Mouse (Mus musculus) myocyte (in vitro differentiated cells): Measurements from ENCODE around the gene Spata31d1a. TPM values are rescaled to one million over a fixed set of nuclear protein-coding genes. Genes with fewer than 3 reads are reported as not detected.

Experiments
- H3K27me3 ChIP-seq: one replicate; pipeline ENCODE4 v1.6.1; 2011; ENCODE audit not compliant: control insufficient read depth, insufficient read depth, insufficient read length
- H3K36me3 ChIP-seq: one replicate; pipeline ENCODE4 v1.6.1; 2011; ENCODE audit not compliant: control insufficient read depth, insufficient read depth
- H3K4me2 ChIP-seq: one replicate; pipeline ENCODE4 v1.6.1; 2011; ENCODE audit warnings: low read depth, control low read depth
- H3K4me3 ChIP-seq: one replicate; pipeline ENCODE4 v1.5.1; 2011; ENCODE audit warnings: mild to moderate bottlenecking, control low read depth, moderate library complexity
- H3K79me2 ChIP-seq: one replicate; pipeline ENCODE4 v1.6.1; 2011; ENCODE audit not compliant: control insufficient read depth, insufficient read depth
- H3ac ChIP-seq: one replicate; pipeline ENCODE4 v1.6.1; 2011; ENCODE audit not compliant: control insufficient read depth, insufficient read length
- CEBPB ChIP-seq: IDR thresholded peaks from 2 replicates; pipeline ENCODE4 v1.6.1; 2011; ENCODE audit warnings: mild to moderate bottlenecking, moderate library complexity; ENCODE audit not compliant: poor library complexity, insufficient read depth, severe bottlenecking
- E2F4 ChIP-seq: IDR thresholded peaks from one replicate; pipeline ENCODE4 v1.6.1; 2011; ENCODE audit warnings: mild to moderate bottlenecking, control low read depth, moderate library complexity; ENCODE audit not compliant: insufficient read depth
- MAX ChIP-seq: IDR thresholded peaks from one replicate; pipeline ENCODE4 v1.6.1; 2011; ENCODE audit warnings: low read depth, mild to moderate bottlenecking, control low read depth
- MYOD1 ChIP-seq, 3 experiments: IDR thresholded peaks; one replicate each; pipeline ENCODE4 v1.6.1; 2011; ENCODE audit warnings: control low read depth in 2 of 3, low read depth in 2 of 3, mild to moderate bottlenecking in 2 of 3, moderate library complexity in 1 of 3; ENCODE audit not compliant: insufficient read length in 2 of 3, control insufficient read depth in 1 of 3
- MYOG ChIP-seq, 3 experiments: IDR thresholded peaks; one replicate each; pipeline ENCODE4 v1.6.1; 2011; ENCODE audit warnings: control low read depth in 2 of 3, low read depth in 2 of 3, mild to moderate bottlenecking in 2 of 3; ENCODE audit not compliant: insufficient read length in 2 of 3, control insufficient read depth in 1 of 3, insufficient read depth in 1 of 3
- POLR2A ChIP-seq: IDR thresholded peaks from one replicate; pipeline ENCODE4 v1.6.1; 2011; ENCODE audit warnings: low read depth, mild to moderate bottlenecking, control low read depth, moderate library complexity; ENCODE audit not compliant: insufficient read length
- POLR2AphosphoS2 ChIP-seq: IDR thresholded peaks from one replicate; pipeline ENCODE4 v1.6.1; 2011; ENCODE audit warnings: low read depth, control low read depth; ENCODE audit not compliant: insufficient read length
- REST ChIP-seq: IDR thresholded peaks from one replicate; pipeline ENCODE4 v1.6.1; 2011; ENCODE audit warnings: mild to moderate bottlenecking, control low read depth, moderate library complexity; ENCODE audit not compliant: insufficient read depth, insufficient read length
- SRF ChIP-seq: IDR thresholded peaks from one replicate; pipeline ENCODE4 v1.6.1; 2011; ENCODE audit warnings: low read depth; ENCODE audit not compliant: control insufficient read depth, insufficient read length
- TCF12 ChIP-seq: IDR thresholded peaks from one replicate; pipeline ENCODE4 v1.6.1; 2011; ENCODE audit warnings: mild to moderate bottlenecking, control low read depth; ENCODE audit not compliant: poor library complexity, insufficient read depth, severe bottlenecking
- TCF3 ChIP-seq: IDR thresholded peaks from one replicate; pipeline ENCODE4 v1.6.1; 2011; ENCODE audit warnings: low read depth, control low read depth; ENCODE audit not compliant: insufficient read length
- USF1 ChIP-seq: IDR thresholded peaks from one replicate; pipeline ENCODE4 v1.6.1; 2011; ENCODE audit warnings: low read depth, mild to moderate bottlenecking, control low read depth, moderate library complexity
- polyA plus RNA-seq: library from polyadenylated mRNA; unstranded; fragments of >200 nt; fragmentation: generic; extraction: Trizol; gene quantifications from one replicate; pipeline ENCODE4 v1.2.1, GENCODE M21; 2012; ENCODE audit warnings: missing spikeins

Gene Spata31d1a
- polyA plus RNA-seq, 1 experiment = not detected

- H3K4me2 ChIP-seq = no peak overlapping the region
- H3K27me3 ChIP-seq = no peaks in the 10 kb centered on the region
- H3K4me3 ChIP-seq = no peak overlapping the region
- no peak overlapping the region for H3ac ChIP-seq
- TF ChIP-seq SRF (no peak), TCF12 (no peak), MYOG (IDR thresholded peaks at IDR 0.05; ENCODE audit: control insufficient read depth in 1 of 3, insufficient read depth in 1 of 3, insufficient read length in 2 of 3, low read depth in 2 of 3) (no peak), POLR2AphosphoS2 (no peak), MAX (no peak), POLR2A (no peak), USF1 (no peak), REST (no peak), TCF3 (no peak), CEBPB (no peak), E2F4 (no peak), MYOD1 (IDR thresholded peaks at IDR 0.05; ENCODE audit: control insufficient read depth in 1 of 3, insufficient read length in 2 of 3, low read depth in 2 of 3) (no peak)
- no peaks in the 10 kb centered on the region for H3K36me3 ChIP-seq
- no peaks in the 10 kb centered on the region for H3K79me2 ChIP-seq
These were observed 40.2 kb downstream of the Spata31d1a start for GRCm38 (mm10) chr13:59669946-59670345.

GRCm38 (mm10) chr13:59668501-59669093 lies 41.5 kb downstream of the Spata31d1a start:
- Histone ChIP-seq H3K27me3 (no peaks in the 10 kb centered on the region), H3K79me2 (no peaks in the 10 kb centered on the region), H3K4me3 (no peak overlapping the region), H3ac (no peak overlapping the region), H3K4me2 (no peak overlapping the region), H3K36me3 (no peaks in the 10 kb centered on the region)
- TF ChIP-seq REST (no peak), TCF3 (no peak), MAX (no peak), POLR2A (no peak), TCF12 (no peak), MYOG (IDR thresholded peaks at IDR 0.05; ENCODE audit: control insufficient read depth in 1 of 3, insufficient read depth in 1 of 3, insufficient read length in 2 of 3, low read depth in 2 of 3) (no peak), USF1 (no peak), POLR2AphosphoS2 (no peak), E2F4 (no peak), CEBPB (no peak), SRF (no peak), MYOD1 (IDR thresholded peaks at IDR 0.05; ENCODE audit: control insufficient read depth in 1 of 3, insufficient read length in 2 of 3, low read depth in 2 of 3) (no peak)

GRCm38 (mm10) chr13:59667763-59668162 lies 42.4 kb downstream of the Spata31d1a start:
- Histone ChIP-seq H3ac (no peak overlapping the region), H3K36me3 (no peaks in the 10 kb centered on the region), H3K4me3 (no peak overlapping the region), H3K79me2 (no peaks in the 10 kb centered on the region), H3K27me3 (no peaks in the 10 kb centered on the region), H3K4me2 (no peak overlapping the region)
- TF ChIP-seq USF1 = no peak

GRCm38 (mm10) chr13:59663939-59664712 lies 46.0 kb downstream of the Spata31d1a start:
- Histone ChIP-seq H3K27me3 (no peaks in the 10 kb centered on the region), H3K36me3 (no peaks in the 10 kb centered on the region), H3ac (no peak overlapping the region), H3K4me3 (no peak overlapping the region), H3K4me2 (no peak overlapping the region), H3K79me2 (no peaks in the 10 kb centered on the region)
- TF ChIP-seq MAX = no peak
- no peak for TF ChIP-seq TCF3
- no peak for TF ChIP-seq CEBPB
- no peak for TF ChIP-seq E2F4
- TF ChIP-seq REST = no peak
- no peak for TF ChIP-seq POLR2A
- no peak for TF ChIP-seq USF1
- TF ChIP-seq POLR2AphosphoS2 = no peak
- no peak for TF ChIP-seq MYOD1 (IDR thresholded peaks at IDR 0.05; ENCODE audit: control insufficient read depth in 1 of 3, insufficient read length in 2 of 3, low read depth in 2 of 3)

GRCm38 (mm10) chr13:59661966-59662365 lies 48.2 kb downstream of the Spata31d1a start:
- TF ChIP-seq E2F4 (no peak), USF1 (no peak), MAX (no peak), MYOG (IDR thresholded peaks at IDR 0.05; ENCODE audit: control insufficient read depth in 1 of 3, insufficient read depth in 1 of 3, insufficient read length in 2 of 3, low read depth in 2 of 3) (no peak), REST (no peak), CEBPB (no peak), MYOD1 (IDR thresholded peaks at IDR 0.05; ENCODE audit: control insufficient read depth in 1 of 3, insufficient read length in 2 of 3, low read depth in 2 of 3) (no peak), TCF12 (no peak)
- H3K79me2 ChIP-seq = no peaks in the 10 kb centered on the region
- H3K27me3 ChIP-seq = no peaks in the 10 kb centered on the region
- no peak overlapping the region for H3ac ChIP-seq
- no peaks in the 10 kb centered on the region for H3K36me3 ChIP-seq
- H3K4me3 ChIP-seq = no peak overlapping the region
- no peak overlapping the region for H3K4me2 ChIP-seq
